Mouse (Mus musculus): Measurements from ENCODE around the gene Tmc2. TPM values are rescaled to one million over a fixed set of nuclear protein-coding genes. Genes with fewer than 3 reads are reported as not detected.

The Tmc2 gene
- 0.02 TPM in 1 of 2 replicates, not detected in the other for polyA plus RNA-seq (2015; fragmentation: Nextera tagmentation; extraction: Ambion mirVana)

- WGBS, result 93% methylated on average over 16 of the region's 16 CpGs
- Histone ChIP-seq H3K4me1 (replicated peaks; ENCODE audit: control insufficient read depth, insufficient read depth) (no peaks in the 10 kb centered on the region), H3K4me3 (ENCODE audit: low read depth, low read length) (no peak within 1 kb of the TSS), H3K9ac (ENCODE audit: low read length) (no peak within 1 kb of the TSS), H3K9me3 (ENCODE audit: control insufficient read depth, low read length) (no peaks in the 10 kb centered on the region), H3K27ac (replicated peaks) (no peak within 1 kb of the TSS), H3K4me2 (replicated peaks; ENCODE audit: low read depth) (no peak within 1 kb of the TSS), H3K36me3 (ENCODE audit: control insufficient read depth, insufficient read depth, low read length) (no peaks in the 10 kb centered on the region), H3K27me3 (ENCODE audit: control insufficient read depth, insufficient read depth, low read length) (no peaks in the 10 kb centered on the region)
- DNase-seq (ENCODE audit: low spot score), result no peak
- no peak for TF ChIP-seq CTCF (IDR thresholded peaks at IDR 0.05; ENCODE audit: low read depth)
- TF ChIP-seq EP300 (optimal IDR thresholded peaks at IDR 0.05), result no peak
- no peak for ATAC-seq (ENCODE audit: low FRiP score, low TSS enrichment)
These were observed at the start of gene Tmc2 for GRCm38 (mm10) chr2:130194894-130195293. Tmc2 (plus strand) TSS chr2:130195194.

GRCm38 (mm10) chr2:130146089-130146668, 48.8 kb upstream of the Tmc2 start:
- DNase-seq (ENCODE audit: low spot score), result no peak
- Histone ChIP-seq H3K4me1 (replicated peaks; ENCODE audit: control insufficient read depth, insufficient read depth) (no peaks in the 10 kb centered on the region), H3K36me3 (ENCODE audit: control insufficient read depth, insufficient read depth, low read length) (no peaks in the 10 kb centered on the region), H3K4me3 (ENCODE audit: low read depth, low read length) (no peak overlapping the region), H3K4me2 (replicated peaks; ENCODE audit: low read depth) (no peak overlapping the region), H3K27ac (replicated peaks) (no peak overlapping the region), H3K9ac (ENCODE audit: low read length) (no peak overlapping the region), H3K9me3 (ENCODE audit: control insufficient read depth, low read length) (no peaks in the 10 kb centered on the region), H3K27me3 (ENCODE audit: control insufficient read depth, insufficient read depth, low read length) (no peaks in the 10 kb centered on the region)
- TF ChIP-seq CTCF (IDR thresholded peaks at IDR 0.05; ENCODE audit: low read depth), result no peak
- no peak for TF ChIP-seq EP300 (optimal IDR thresholded peaks at IDR 0.05)
- 79% methylated on average over 5 of the region's 5 CpGs for WGBS
- ATAC-seq (ENCODE audit: low FRiP score, low TSS enrichment), result no peak

GRCm38 (mm10) chr2:130155171-130155570, 39.8 kb upstream of the Tmc2 start:
- ATAC-seq (ENCODE audit: low FRiP score, low TSS enrichment), result no peak
- H3K4me3 ChIP-seq (ENCODE audit: low read depth, low read length), result no peak overlapping the region
- H3K4me1 ChIP-seq (replicated peaks; ENCODE audit: control insufficient read depth, insufficient read depth), result no peaks in the 10 kb centered on the region
- H3K9ac ChIP-seq (ENCODE audit: low read length), result no peak overlapping the region
- DNase-seq (ENCODE audit: low spot score), result no peak
- no peaks in the 10 kb centered on the region for H3K9me3 ChIP-seq (ENCODE audit: control insufficient read depth, low read length)
- H3K27me3 ChIP-seq (ENCODE audit: control insufficient read depth, insufficient read depth, low read length), result no peaks in the 10 kb centered on the region
- WGBS, result 77% methylated on average over 3 of the region's 3 CpGs
- H3K27ac ChIP-seq (replicated peaks), result no peak overlapping the region
- H3K36me3 ChIP-seq (ENCODE audit: control insufficient read depth, insufficient read depth, low read length), result no peaks in the 10 kb centered on the region
- no peak overlapping the region for H3K4me2 ChIP-seq (replicated peaks; ENCODE audit: low read depth)
- no peak for TF ChIP-seq CTCF (IDR thresholded peaks at IDR 0.05; ENCODE audit: low read depth)
- no peak for TF ChIP-seq EP300 (optimal IDR thresholded peaks at IDR 0.05)

- TF ChIP-seq CTCF (IDR thresholded peaks at IDR 0.05; ENCODE audit: low read depth) (no peak), EP300 (optimal IDR thresholded peaks at IDR 0.05) (no peak)
- DNase-seq (ENCODE audit: low spot score) (no peak), ATAC-seq (ENCODE audit: low FRiP score, low TSS enrichment) (no peak)
- Histone ChIP-seq H3K27me3 (ENCODE audit: control insufficient read depth, insufficient read depth, low read length) (no peaks in the 10 kb centered on the region), H3K27ac (replicated peaks) (no peak overlapping the region), H3K9me3 (ENCODE audit: control insufficient read depth, low read length) (no peaks in the 10 kb centered on the region), H3K9ac (ENCODE audit: low read length) (no peak overlapping the region), H3K4me3 (ENCODE audit: low read depth, low read length) (no peak overlapping the region), H3K4me1 (replicated peaks; ENCODE audit: control insufficient read depth, insufficient read depth) (no peaks in the 10 kb centered on the region), H3K36me3 (ENCODE audit: control insufficient read depth, insufficient read depth, low read length) (no peaks in the 10 kb centered on the region), H3K4me2 (replicated peaks; ENCODE audit: low read depth) (no peak overlapping the region)
These were observed 39.1 kb upstream of the Tmc2 start for GRCm38 (mm10) chr2:130155851-130156250.

GRCm38 (mm10) chr2:130157231-130158087, 37.5 kb upstream of the Tmc2 start:
- Histone ChIP-seq H3K36me3 (ENCODE audit: control insufficient read depth, insufficient read depth, low read length) (no peaks in the 10 kb centered on the region), H3K4me3 (ENCODE audit: low read depth, low read length) (no peak overlapping the region), H3K27me3 (ENCODE audit: control insufficient read depth, insufficient read depth, low read length) (no peaks in the 10 kb centered on the region), H3K9ac (ENCODE audit: low read length) (no peak overlapping the region), H3K4me2 (replicated peaks; ENCODE audit: low read depth) (no peak overlapping the region), H3K4me1 (replicated peaks; ENCODE audit: control insufficient read depth, insufficient read depth) (no peaks in the 10 kb centered on the region), H3K9me3 (ENCODE audit: control insufficient read depth, low read length) (no peaks in the 10 kb centered on the region), H3K27ac (replicated peaks) (no peak overlapping the region)
- DNase-seq (ENCODE audit: low spot score) (no peak), ATAC-seq (ENCODE audit: low FRiP score, low TSS enrichment) (no peak)
- no peak for TF ChIP-seq EP300 (optimal IDR thresholded peaks at IDR 0.05)
- TF ChIP-seq CTCF (IDR thresholded peaks at IDR 0.05; ENCODE audit: low read depth), result no peak
- WGBS, result 69% methylated on average over 14 of the region's 14 CpGs

GRCm38 (mm10) chr2:130158088-130158437, 36.9 kb upstream of the Tmc2 start:
- Histone ChIP-seq H3K27me3 (ENCODE audit: control insufficient read depth, insufficient read depth, low read length) (no peaks in the 10 kb centered on the region), H3K27ac (replicated peaks) (no peak overlapping the region), H3K4me3 (ENCODE audit: low read depth, low read length) (no peak overlapping the region), H3K9ac (ENCODE audit: low read length) (no peak overlapping the region), H3K9me3 (ENCODE audit: control insufficient read depth, low read length) (no peaks in the 10 kb centered on the region), H3K36me3 (ENCODE audit: control insufficient read depth, insufficient read depth, low read length) (no peaks in the 10 kb centered on the region), H3K4me2 (replicated peaks; ENCODE audit: low read depth) (no peak overlapping the region), H3K4me1 (replicated peaks; ENCODE audit: control insufficient read depth, insufficient read depth) (no peaks in the 10 kb centered on the region)
- WGBS, result 54% methylated on average over 4 of the region's 4 CpGs
- TF ChIP-seq EP300 (optimal IDR thresholded peaks at IDR 0.05) (no peak), CTCF (IDR thresholded peaks at IDR 0.05; ENCODE audit: low read depth) (no peak)
- ATAC-seq (ENCODE audit: low FRiP score, low TSS enrichment), result no peak
- no peak for DNase-seq (ENCODE audit: low spot score)

Measured in stomach, postnatal 0 days (tissue).